Comparison of ENCODE assay signal across 7 mouse cellular contexts in the genomic region with DNA sequence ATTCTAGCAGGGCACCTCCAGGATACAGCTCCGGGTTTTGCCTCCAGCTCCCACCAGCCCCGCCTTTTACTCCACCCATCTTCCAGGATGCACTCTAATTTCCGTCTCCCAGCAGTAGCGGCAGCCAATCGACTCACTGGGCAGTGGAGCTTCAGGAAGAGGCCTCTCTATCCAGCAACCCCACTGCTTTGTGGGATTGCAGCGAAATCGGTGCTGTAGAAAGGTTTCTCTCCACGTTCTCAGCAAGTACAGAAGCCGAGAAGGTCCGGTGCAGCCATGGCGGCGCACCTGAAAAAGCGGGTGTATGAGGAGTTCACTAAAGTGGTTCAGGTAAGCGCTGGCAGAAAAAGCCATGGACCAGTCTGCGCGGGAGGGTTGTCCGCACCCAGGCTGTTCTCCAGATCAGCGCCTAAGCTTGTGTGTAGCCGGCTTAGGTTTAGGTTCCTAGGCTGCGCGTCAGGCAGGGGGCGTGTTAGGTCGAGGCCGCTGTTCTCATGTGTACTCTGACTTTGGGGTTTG. TPM values are rescaled to one million over a fixed set of nuclear protein-coding genes. Genes with fewer than 3 reads are reported as not detected.
DNase-seq lines count a peak whose midpoint lies in the region; ATAC-seq lines count a peak whose summit lies in the region.

TSS of gene Ints4 (plus strand) at position 136 of the 519 bp plus-strand sequence.

- peak within 1 kb of the TSS; percentile 72 for H3K4me2 ChIP-seq in embryonic facial prominence, embryonic 11.5 days (ENCODE audit: low read depth, low read length)
- H3K4me2 ChIP-seq in midbrain, embryonic 13.5 days (replicated peaks): peak within 1 kb of the TSS; percentile 87

- no peaks in the 10 kb centered on the region for H3K27me3 ChIP-seq in embryonic facial prominence, embryonic 11.5 days (ENCODE audit: control insufficient read depth, insufficient read depth, low read length)
- H3K27me3 ChIP-seq in limb, embryonic 10.5 days (ENCODE audit: low read depth, poor library complexity, severe bottlenecking): no peaks in the 10 kb centered on the region
- H3K27me3 ChIP-seq in midbrain, embryonic 13.5 days: no peaks in the 10 kb centered on the region

- peak within 1 kb of the TSS; percentile 67 for H3K9ac ChIP-seq in embryonic facial prominence, embryonic 11.5 days (replicated peaks; ENCODE audit: low read length)
- peak within 1 kb of the TSS; percentile 79 for H3K9ac ChIP-seq in midbrain, embryonic 13.5 days (replicated peaks)

- peak; percentile 98 for ATAC-seq in embryonic facial prominence, embryonic 11.5 days (replicated peaks; ENCODE audit: insufficient number of reproducible peaks, low FRiP score, low TSS enrichment, low read depth)
- peak; percentile 99 for ATAC-seq in granulocyte monocyte progenitor cell, adult 5-6 weeks (replicated peaks; ENCODE audit: poor library complexity, severe bottlenecking)
- peak; percentile 99 for ATAC-seq in midbrain, embryonic 13.5 days

- H3K36me3 ChIP-seq in embryonic facial prominence, embryonic 11.5 days (replicated peaks; ENCODE audit: control insufficient read depth, insufficient read depth, low read depth, low read length): no peaks in the 10 kb centered on the region
- H3K36me3 ChIP-seq in limb, embryonic 10.5 days: peaks cover 18% of the 10 kb centered on the region
- H3K36me3 ChIP-seq in midbrain, embryonic 13.5 days: peaks cover 12% of the 10 kb centered on the region

- no peaks in the 10 kb centered on the region for H3K4me1 ChIP-seq in embryonic facial prominence, embryonic 11.5 days (ENCODE audit: control insufficient read depth, insufficient read depth, low read length)
- H3K4me1 ChIP-seq in limb, embryonic 10.5 days: peaks cover 8% of the 10 kb centered on the region
- peaks cover 26% of the 10 kb centered on the region for H3K4me1 ChIP-seq in midbrain, embryonic 13.5 days (replicated peaks)

- under 1% methylated on average over 24 of the region's 24 CpGs for WGBS in embryonic facial prominence, embryonic 11.5 days
- under 1% methylated on average over 24 of the region's 24 CpGs for WGBS in limb, embryonic 10.5 days
- under 1% methylated on average over 24 of the region's 24 CpGs for WGBS in midbrain, embryonic 13.5 days

- DNase-seq in adrenal gland, postnatal 14 days: peak; percentile 95
- peak; percentile 96 for DNase-seq in embryonic facial prominence, embryonic 11.5 days (ENCODE audit: low spot score)
- DNase-seq in kidney, adult 11 months: peak; percentile 95
- DNase-seq in limb, embryonic 10.5 days (ENCODE audit: low spot score): peak; percentile 85
- DNase-seq in spleen, adult 12 weeks (ENCODE audit: low spot score): peak; percentile 76

- H3K27ac ChIP-seq in embryonic facial prominence, embryonic 11.5 days (replicated peaks; ENCODE audit: low read depth, low read length): no peak within 1 kb of the TSS
- peak within 1 kb of the TSS; percentile 82 for H3K27ac ChIP-seq in limb, embryonic 10.5 days
- peak within 1 kb of the TSS; percentile 72 for H3K27ac ChIP-seq in midbrain, embryonic 13.5 days

- H3K9me3 ChIP-seq in embryonic facial prominence, embryonic 11.5 days (replicated peaks; ENCODE audit: control insufficient read depth, low read length): no peaks in the 10 kb centered on the region
- H3K9me3 ChIP-seq in limb, embryonic 10.5 days (replicated peaks): no peaks in the 10 kb centered on the region
- no peaks in the 10 kb centered on the region for H3K9me3 ChIP-seq in midbrain, embryonic 13.5 days

- peak within 1 kb of the TSS; percentile 58 for H3K4me3 ChIP-seq in embryonic facial prominence, embryonic 11.5 days (ENCODE audit: low read depth, low read length)
- H3K4me3 ChIP-seq in limb, embryonic 10.5 days: peak within 1 kb of the TSS; percentile 77
- H3K4me3 ChIP-seq in midbrain, embryonic 13.5 days (replicated peaks): peak within 1 kb of the TSS; percentile 82

RNA-seq across cellular contexts. Expression of gene Ints4, which starts in this region (rescaled TPM):
- total RNA-seq in adrenal gland, postnatal 14 days (2021): 52.2 and 53.5 TPM in 2 replicates
- 70.1 and 79.4 TPM in 2 replicates for polyA plus RNA-seq in embryonic facial prominence, embryonic 11.5 days (2014; fragmentation: Nextera tagmentation; extraction: Ambion mirVana)
- total RNA-seq in granulocyte monocyte progenitor cell, adult 5-6 weeks (2014; fragmentation: Nextera tagmentation): 74.7 and 78.5 TPM in 2 replicates
- 64.1 and 64.8 TPM in 2 replicates for total RNA-seq in granulocyte monocyte progenitor cell, adult 5-6 weeks (2017)
- 64.5 and 69.7 TPM in 2 replicates for polyA plus RNA-seq in limb, embryonic 10.5 days (2016; fragmentation: Nextera tagmentation; extraction: Ambion mirVana)
- 45.9 and 48.8 TPM in 2 replicates for polyA plus RNA-seq in midbrain, embryonic 13.5 days (2015; fragmentation: Nextera tagmentation; extraction: Ambion mirVana)
